Mouse (Mus musculus) myocyte (in vitro differentiated cells): ENCODE data around the gene Cmbl. TPM values are rescaled to one million over a fixed set of nuclear protein-coding genes. Genes with fewer than 3 reads are reported as not detected.

ENCODE experiments used
- H3K27me3 ChIP-seq: one replicate; pipeline ENCODE4 v1.6.1; 2011; ENCODE audit not compliant: control insufficient read depth, insufficient read depth, insufficient read length
- H3K36me3 ChIP-seq: one replicate; pipeline ENCODE4 v1.6.1; 2011; ENCODE audit not compliant: control insufficient read depth, insufficient read depth
- H3K4me2 ChIP-seq: one replicate; pipeline ENCODE4 v1.6.1; 2011; ENCODE audit warnings: low read depth, control low read depth
- H3K4me3 ChIP-seq: one replicate; pipeline ENCODE4 v1.5.1; 2011; ENCODE audit warnings: mild to moderate bottlenecking, control low read depth, moderate library complexity
- H3K79me2 ChIP-seq: one replicate; pipeline ENCODE4 v1.6.1; 2011; ENCODE audit not compliant: control insufficient read depth, insufficient read depth
- H3ac ChIP-seq: one replicate; pipeline ENCODE4 v1.6.1; 2011; ENCODE audit not compliant: control insufficient read depth, insufficient read length
- CEBPB ChIP-seq: IDR thresholded peaks from 2 replicates; pipeline ENCODE4 v1.6.1; 2011; ENCODE audit warnings: mild to moderate bottlenecking, moderate library complexity; ENCODE audit not compliant: poor library complexity, insufficient read depth, severe bottlenecking
- E2F4 ChIP-seq: IDR thresholded peaks from one replicate; pipeline ENCODE4 v1.6.1; 2011; ENCODE audit warnings: mild to moderate bottlenecking, control low read depth, moderate library complexity; ENCODE audit not compliant: insufficient read depth
- MAX ChIP-seq: IDR thresholded peaks from one replicate; pipeline ENCODE4 v1.6.1; 2011; ENCODE audit warnings: low read depth, mild to moderate bottlenecking, control low read depth
- MYOD1 ChIP-seq, 3 experiments: IDR thresholded peaks; one replicate each; pipeline ENCODE4 v1.6.1; 2011; ENCODE audit warnings: control low read depth in 2 of 3, low read depth in 2 of 3, mild to moderate bottlenecking in 2 of 3, moderate library complexity in 1 of 3; ENCODE audit not compliant: insufficient read length in 2 of 3, control insufficient read depth in 1 of 3
- MYOG ChIP-seq, 3 experiments: IDR thresholded peaks; one replicate each; pipeline ENCODE4 v1.6.1; 2011; ENCODE audit warnings: control low read depth in 2 of 3, low read depth in 2 of 3, mild to moderate bottlenecking in 2 of 3; ENCODE audit not compliant: insufficient read length in 2 of 3, control insufficient read depth in 1 of 3, insufficient read depth in 1 of 3
- POLR2A ChIP-seq: IDR thresholded peaks from one replicate; pipeline ENCODE4 v1.6.1; 2011; ENCODE audit warnings: low read depth, mild to moderate bottlenecking, control low read depth, moderate library complexity; ENCODE audit not compliant: insufficient read length
- POLR2AphosphoS2 ChIP-seq: IDR thresholded peaks from one replicate; pipeline ENCODE4 v1.6.1; 2011; ENCODE audit warnings: low read depth, control low read depth; ENCODE audit not compliant: insufficient read length
- REST ChIP-seq: IDR thresholded peaks from one replicate; pipeline ENCODE4 v1.6.1; 2011; ENCODE audit warnings: mild to moderate bottlenecking, control low read depth, moderate library complexity; ENCODE audit not compliant: insufficient read depth, insufficient read length
- SRF ChIP-seq: IDR thresholded peaks from one replicate; pipeline ENCODE4 v1.6.1; 2011; ENCODE audit warnings: low read depth; ENCODE audit not compliant: control insufficient read depth, insufficient read length
- TCF12 ChIP-seq: IDR thresholded peaks from one replicate; pipeline ENCODE4 v1.6.1; 2011; ENCODE audit warnings: mild to moderate bottlenecking, control low read depth; ENCODE audit not compliant: poor library complexity, insufficient read depth, severe bottlenecking
- TCF3 ChIP-seq: IDR thresholded peaks from one replicate; pipeline ENCODE4 v1.6.1; 2011; ENCODE audit warnings: low read depth, control low read depth; ENCODE audit not compliant: insufficient read length
- USF1 ChIP-seq: IDR thresholded peaks from one replicate; pipeline ENCODE4 v1.6.1; 2011; ENCODE audit warnings: low read depth, mild to moderate bottlenecking, control low read depth, moderate library complexity
- polyA plus RNA-seq: library from polyadenylated mRNA; unstranded; fragments of >200 nt; fragmentation: generic; extraction: Trizol; gene quantifications from one replicate; pipeline ENCODE4 v1.2.1, GENCODE M21; 2012; ENCODE audit warnings: missing spikeins

Cmbl gene
- polyA plus RNA-seq, 1 experiment, result 29.0 TPM

GRCm38 (mm10) chr15:31599834-31600233 lies 34.6 kb downstream of the Cmbl start:
- Histone ChIP-seq H3K4me3 (peak overlapping the region; percentile 95), H3K79me2 (peaks cover 68% of the 10 kb centered on the region), H3K4me2 (peak overlapping the region; percentile 97), H3ac (no peak overlapping the region), H3K27me3 (no peaks in the 10 kb centered on the region), H3K36me3 (peaks cover 33% of the 10 kb centered on the region)
- TF ChIP-seq E2F4 (no peak), MYOG (IDR thresholded peaks at IDR 0.05; ENCODE audit: control insufficient read depth in 1 of 3, insufficient read depth in 1 of 3, insufficient read length in 2 of 3, low read depth in 2 of 3) (no peak), SRF (no peak), POLR2A (no peak), POLR2AphosphoS2 (no peak), TCF3 (no peak), USF1 (no peak), TCF12 (no peak), CEBPB (no peak), REST (no peak), MAX (no peak), MYOD1 (IDR thresholded peaks at IDR 0.05; ENCODE audit: control insufficient read depth in 1 of 3, insufficient read length in 2 of 3, low read depth in 2 of 3) (no peak)

GRCm38 (mm10) chr15:31601279-31601645 lies 36.1 kb downstream of the Cmbl start:
- Histone ChIP-seq H3ac (peak overlapping the region; percentile 93), H3K4me3 (peak overlapping the region; percentile 95), H3K36me3 (peaks cover 19% of the 10 kb centered on the region), H3K4me2 (peak overlapping the region; percentile 97), H3K79me2 (peaks cover 59% of the 10 kb centered on the region), H3K27me3 (no peaks in the 10 kb centered on the region)
- TF ChIP-seq MYOD1 (IDR thresholded peaks at IDR 0.05; ENCODE audit: control insufficient read depth in 1 of 3, insufficient read length in 2 of 3, low read depth in 2 of 3), result peak in 1 of 3 experiments; percentile 37
- peak in 1 of 3 experiments; percentile 1 for TF ChIP-seq MYOG (IDR thresholded peaks at IDR 0.05; ENCODE audit: control insufficient read depth in 1 of 3, insufficient read depth in 1 of 3, insufficient read length in 2 of 3, low read depth in 2 of 3)
- TF ChIP-seq TCF3, result no peak

- Histone ChIP-seq H3K4me2 (peak within 1 kb of the TSS; percentile 97), H3K4me3 (peak within 1 kb of the TSS; percentile 95), H3K36me3 (peaks cover 14% of the 10 kb centered on the region), H3ac (peak within 1 kb of the TSS; percentile 93), H3K79me2 (peaks cover 54% of the 10 kb centered on the region), H3K27me3 (no peaks in the 10 kb centered on the region)
- TF ChIP-seq USF1 (no peak), CEBPB (no peak), MYOG (IDR thresholded peaks at IDR 0.05; ENCODE audit: control insufficient read depth in 1 of 3, insufficient read depth in 1 of 3, insufficient read length in 2 of 3, low read depth in 2 of 3) (peak in 2 of 3 experiments; percentile 1 to 18), TCF12 (no peak), POLR2A (peak; percentile 96), SRF (peak; percentile 63), POLR2AphosphoS2 (peak; percentile 98), E2F4 (peak; percentile 70), MYOD1 (IDR thresholded peaks at IDR 0.05; ENCODE audit: control insufficient read depth in 1 of 3, insufficient read length in 2 of 3, low read depth in 2 of 3) (no peak), REST (peak; percentile 15), MAX (no peak)
Observed at GRCm38 (mm10) chr15:31601646-31602374, 36.6 kb downstream of the Cmbl start, which contains the start of the genes Cct5 and Fam173b. Gene Cct5 (minus strand): TSS chr15:31601804. Gene Fam173b (plus strand): TSS chr15:31601852.

GRCm38 (mm10) chr15:31602426-31602825 lies 37.2 kb downstream of the Cmbl start:
- H3ac ChIP-seq, result peak overlapping the region; percentile 93
- TF ChIP-seq POLR2A, result no peak
- TF ChIP-seq MYOD1 (IDR thresholded peaks at IDR 0.05; ENCODE audit: control insufficient read depth in 1 of 3, insufficient read length in 2 of 3, low read depth in 2 of 3), result no peak
- no peak for TF ChIP-seq POLR2AphosphoS2
- no peak for TF ChIP-seq MAX
- TF ChIP-seq E2F4, result no peak
- TF ChIP-seq SRF, result no peak
- TF ChIP-seq REST, result no peak
- no peak for TF ChIP-seq USF1
- no peak for TF ChIP-seq CEBPB
- no peak for TF ChIP-seq MYOG (IDR thresholded peaks at IDR 0.05; ENCODE audit: control insufficient read depth in 1 of 3, insufficient read depth in 1 of 3, insufficient read length in 2 of 3, low read depth in 2 of 3)
- TF ChIP-seq TCF3, result no peak
- TF ChIP-seq TCF12, result no peak
- peaks cover 48% of the 10 kb centered on the region for H3K79me2 ChIP-seq
- H3K36me3 ChIP-seq, result peaks cover 7% of the 10 kb centered on the region
- peak overlapping the region; percentile 91 for H3K4me2 ChIP-seq
- peak overlapping the region; percentile 95 for H3K4me3 ChIP-seq
- H3K27me3 ChIP-seq, result no peaks in the 10 kb centered on the region
